Mouse (Mus musculus): ENCODE results near the gene Olfr635.
A peak's percentile ranks its signal among the peaks of the same experiment; 100 is the strongest.

GRCm38 (mm10) chr7:103942730-103943129 is 28.2 kb upstream of the Olfr635 start:
- TF ChIP-seq CTCF (IDR thresholded peaks at IDR 0.05; ENCODE audit: low read depth, low read length) (peak; percentile 80), GATA1 (IDR thresholded peaks at IDR 0.05; ENCODE audit: borderline replicate concordance, low read length) (no peak), POLR2AphosphoS5 (IDR thresholded peaks at IDR 0.05; ENCODE audit: insufficient replicate concordance, low read depth, low read length) (no peak)

Data from G1E (cell line).